Mouse (Mus musculus) limb, embryonic 10.5 days (tissue): ENCODE measurements around the gene Nipal1. TPM values are rescaled to one million over a fixed set of nuclear protein-coding genes. Genes with fewer than 3 reads are reported as not detected.

Experiments
- DNase-seq: peaks from one replicate; pipeline ENCODE4 v3.0.0-alpha.2; 2017; ENCODE audit warnings: low spot score
- H3K27ac ChIP-seq: fragments of 300-500 bp; sonication (generic); 2 replicates; pipeline ENCODE4 v1.5.1; 2016; ENCODE audit warnings: mild to moderate bottlenecking
- H3K27me3 ChIP-seq: fragments of 300-500 bp; sonication (generic); 2 replicates; pipeline ENCODE4 v1.6.1; 2016; ENCODE audit warnings: low read depth, mild to moderate bottlenecking; ENCODE audit not compliant: poor library complexity, severe bottlenecking
- H3K36me3 ChIP-seq: fragments of 300-500 bp; sonication (generic); 2 replicates; pipeline ENCODE4 v1.6.1; 2016; ENCODE audit warnings: mild to moderate bottlenecking, moderate library complexity
- H3K4me1 ChIP-seq: fragments of 300-500 bp; sonication (generic); 2 replicates; pipeline ENCODE4 v1.6.1; 2016
- H3K4me3 ChIP-seq: fragments of 300-500 bp; sonication (generic); 2 replicates; pipeline ENCODE4 v1.5.1; 2016; ENCODE audit warnings: mild to moderate bottlenecking, moderate library complexity
- H3K9me3 ChIP-seq: fragments of 300-500 bp; sonication (generic); replicated peaks from 2 replicates; pipeline ENCODE4 v1.6.1; 2016; ENCODE audit warnings: mild to moderate bottlenecking
- WGBS: fragments of 180-500 bp; shearing (Covaris S2); methylation state at CpG from one replicate; pipeline ENCODE4 v1.1.7; 2016; 5-methylcytosine and 5-hydroxymethylcytosine counted together
- polyA plus RNA-seq: library from polyadenylated mRNA; unstranded; fragments of >200 nt; fragmentation: Nextera tagmentation; extraction: Ambion mirVana; gene quantifications from 2 replicates; pipeline ENCODE4 v1.2.1, GENCODE M21; 2016

The Nipal1 gene
- polyA plus RNA-seq, 1 experiment from 2014 or later, result 0.76 TPM

DNA sequence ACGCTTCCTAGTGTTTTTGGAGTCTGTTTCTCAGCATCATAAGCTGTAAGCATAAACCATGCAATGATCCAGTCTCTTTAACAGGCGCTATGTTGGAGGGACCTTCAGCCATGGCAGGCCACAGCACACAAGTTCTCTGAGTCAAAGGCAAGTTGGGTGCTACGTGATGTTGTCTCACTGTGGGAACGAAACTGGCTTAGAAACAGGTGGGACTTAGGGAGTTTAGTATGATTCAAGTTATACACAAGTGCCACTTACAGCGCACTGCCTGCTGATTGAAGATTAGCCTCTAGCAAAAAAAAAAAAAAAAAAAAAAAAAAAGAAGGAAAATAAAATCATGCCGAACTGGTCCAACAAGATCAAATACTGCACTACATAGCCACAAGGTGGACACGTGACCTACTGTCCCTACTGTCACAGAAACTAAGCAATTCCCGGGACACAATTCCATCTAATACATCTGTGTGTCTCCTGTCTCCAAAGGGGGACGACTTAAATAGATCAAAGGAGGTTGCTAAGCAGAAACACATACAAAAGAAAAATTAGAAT, 27.5 kb downstream of the Nipal1 start:
- no peak for DNase-seq

DNA sequence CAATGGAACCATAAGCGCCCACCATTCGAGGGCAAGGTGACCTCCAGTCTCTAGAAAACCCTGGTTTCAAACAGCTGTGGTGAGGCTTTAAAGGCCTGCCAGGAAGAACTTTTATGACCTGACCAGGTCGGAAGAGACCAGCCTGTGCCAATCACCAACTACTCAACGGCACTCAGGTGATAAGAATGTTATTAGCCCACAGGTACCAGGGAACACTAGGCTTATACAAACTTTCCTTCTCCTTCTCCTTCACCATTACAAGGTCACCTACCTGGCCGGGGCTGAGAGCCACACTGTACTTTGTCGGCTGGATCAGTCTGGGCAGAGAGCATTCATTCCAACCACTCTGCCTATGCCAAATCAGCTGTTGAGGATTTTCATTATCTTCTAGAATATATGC, 33.9 kb downstream of the Nipal1 start:
- 85% methylated on average over 6 of the region's 6 CpGs for WGBS

More for the DNA sequence above, 27.5 kb downstream of the Nipal1 start:
- no peaks in the 10 kb centered on the region for H3K4me1 ChIP-seq
- no peaks in the 10 kb centered on the region for H3K9me3 ChIP-seq
- H3K36me3 ChIP-seq, result no peaks in the 10 kb centered on the region
- H3K4me3 ChIP-seq, result no peak overlapping the region
- 87% methylated on average over 9 of the region's 9 CpGs for WGBS
- no peak overlapping the region for H3K27ac ChIP-seq
- H3K27me3 ChIP-seq, result no peaks in the 10 kb centered on the region

DNA sequence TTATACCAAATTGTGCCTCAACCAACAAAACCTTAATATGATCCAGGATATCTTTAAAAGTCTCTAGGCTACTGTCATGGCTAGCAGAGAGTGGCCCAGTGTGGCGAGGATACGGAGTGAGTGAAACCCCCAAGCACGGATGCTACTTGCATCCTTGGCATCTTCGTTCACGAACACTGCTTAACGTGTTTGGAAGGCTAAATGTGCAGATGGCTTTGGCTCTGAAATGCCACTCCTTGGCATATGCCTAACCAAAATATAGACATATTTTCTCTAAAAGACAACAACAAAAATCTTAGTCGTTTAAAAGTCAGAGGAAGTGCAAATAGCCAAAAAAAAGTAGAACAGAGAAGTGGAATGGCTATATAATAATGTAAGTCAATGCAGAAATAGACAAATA, 42.0 kb downstream of the Nipal1 start:
- Histone ChIP-seq H3K4me1 (no peaks in the 10 kb centered on the region), H3K27ac (no peak overlapping the region), H3K36me3 (no peaks in the 10 kb centered on the region), H3K27me3 (no peaks in the 10 kb centered on the region), H3K9me3 (no peaks in the 10 kb centered on the region), H3K4me3 (no peak overlapping the region)
- 93% methylated on average over 7 of the region's 7 CpGs for WGBS
- no peak for DNase-seq

More for the DNA sequence above, 33.9 kb downstream of the Nipal1 start:
- DNase-seq, result no peak
- no peak overlapping the region for H3K4me3 ChIP-seq
- H3K27me3 ChIP-seq, result no peaks in the 10 kb centered on the region
- no peaks in the 10 kb centered on the region for H3K9me3 ChIP-seq
- no peaks in the 10 kb centered on the region for H3K4me1 ChIP-seq
- no peak overlapping the region for H3K27ac ChIP-seq
- no peaks in the 10 kb centered on the region for H3K36me3 ChIP-seq

DNA sequence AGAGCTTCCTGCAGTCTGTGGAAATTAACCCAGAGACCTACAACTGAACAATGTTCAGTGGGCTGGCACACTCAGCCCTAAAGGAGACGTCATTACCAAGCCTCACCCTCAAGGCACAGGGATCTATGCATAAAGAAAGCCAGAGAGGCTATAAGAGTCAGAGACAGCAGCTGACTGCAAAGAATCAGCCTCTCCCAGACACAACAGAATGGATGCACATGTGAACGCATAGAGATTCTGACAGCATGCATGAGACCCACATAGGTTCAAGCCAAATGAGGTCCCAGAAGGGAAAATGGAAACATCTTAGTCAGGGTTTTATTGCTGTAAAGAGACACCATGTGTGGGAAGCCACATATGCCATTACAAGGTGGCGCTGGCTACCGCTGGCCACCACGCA, 42.9 kb downstream of the Nipal1 start:
- H3K4me1 ChIP-seq, result no peaks in the 10 kb centered on the region
- WGBS, result 96% methylated on average over 5 of the region's 5 CpGs

DNA sequence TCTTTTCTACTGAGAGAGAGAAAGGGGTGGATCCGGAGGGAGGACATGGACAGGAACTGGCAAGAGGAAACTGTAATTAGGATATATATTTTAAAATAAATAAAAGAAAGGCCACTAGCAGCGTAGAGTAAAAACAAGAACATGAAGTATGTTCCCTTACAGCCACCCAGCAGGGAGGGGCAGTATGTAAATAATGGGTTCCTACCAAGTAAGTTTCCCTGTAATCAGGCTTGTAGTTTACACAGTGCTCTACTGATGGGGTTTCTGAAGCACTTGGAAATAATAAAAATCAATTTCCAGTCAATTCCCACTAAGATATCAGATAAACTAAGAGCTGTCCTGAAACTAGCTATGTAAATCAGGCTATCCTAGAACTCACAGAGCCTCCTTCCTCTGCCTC, 47.1 kb downstream of the Nipal1 start:
- H3K27ac ChIP-seq, result no peak overlapping the region
- 94% methylated on average over 2 of the region's 2 CpGs for WGBS
- no peaks in the 10 kb centered on the region for H3K9me3 ChIP-seq
- no peaks in the 10 kb centered on the region for H3K27me3 ChIP-seq
- H3K4me1 ChIP-seq, result no peaks in the 10 kb centered on the region
- DNase-seq, result no peak
- H3K36me3 ChIP-seq, result no peaks in the 10 kb centered on the region
- H3K4me3 ChIP-seq, result no peak overlapping the region

More for the DNA sequence above, 42.9 kb downstream of the Nipal1 start:
- H3K36me3 ChIP-seq, result no peaks in the 10 kb centered on the region
- no peak overlapping the region for H3K4me3 ChIP-seq
- H3K9me3 ChIP-seq, result no peaks in the 10 kb centered on the region
- no peak for DNase-seq
- H3K27me3 ChIP-seq, result no peaks in the 10 kb centered on the region
- H3K27ac ChIP-seq, result no peak overlapping the region

DNA sequence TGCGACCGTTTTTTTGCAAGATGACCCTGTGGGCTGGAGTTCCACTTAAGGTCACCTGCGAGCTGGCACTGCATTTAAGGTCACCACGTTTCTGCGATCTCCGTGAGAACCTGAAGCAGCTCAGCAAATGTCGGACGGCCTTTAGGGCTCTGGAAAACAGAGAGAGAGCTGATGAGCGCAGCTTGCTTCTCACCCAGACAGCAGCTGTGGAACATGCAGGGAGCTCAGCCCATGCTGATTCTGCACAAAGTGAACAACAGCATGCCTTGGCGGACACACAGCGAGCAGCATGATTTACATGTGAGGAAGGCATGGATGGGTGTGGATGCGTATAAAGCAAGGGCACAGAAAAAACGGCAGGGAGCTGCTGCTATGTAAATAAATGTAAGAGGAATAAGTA, 48.9 kb downstream of the Nipal1 start:
- WGBS, result 83% methylated on average over 13 of the region's 13 CpGs
- H3K27ac ChIP-seq, result no peak overlapping the region
- H3K9me3 ChIP-seq, result no peaks in the 10 kb centered on the region

DNA sequence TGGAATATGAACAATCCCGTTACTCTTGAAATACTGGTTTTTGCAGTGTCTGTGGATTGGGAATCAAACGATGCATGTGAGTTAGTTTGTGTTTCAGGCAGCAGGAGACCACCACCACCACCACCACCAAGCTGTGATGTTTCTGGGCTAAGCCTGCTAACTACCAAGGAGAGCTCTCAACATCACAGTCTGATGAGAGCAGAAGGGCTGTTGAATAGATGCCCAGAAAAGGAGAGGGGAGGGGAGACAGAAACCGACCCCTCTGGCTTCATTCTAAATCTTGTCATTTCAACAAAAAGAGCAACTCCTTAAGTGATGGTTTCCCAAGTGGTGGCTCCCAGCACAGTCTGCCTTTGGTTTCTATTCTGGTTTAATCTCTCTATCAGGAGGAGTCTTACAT, 50.7 kb downstream of the Nipal1 start:
- WGBS, result 78% methylated on average over 3 of the region's 3 CpGs
- H3K36me3 ChIP-seq, result no peaks in the 10 kb centered on the region
- no peak for DNase-seq
- H3K27ac ChIP-seq, result no peak overlapping the region
- peaks cover 6% of the 10 kb centered on the region; the same call in 1 of the 2 replicates for H3K4me1 ChIP-seq
- no peak overlapping the region for H3K4me3 ChIP-seq
- H3K27me3 ChIP-seq, result no peaks in the 10 kb centered on the region
- no peaks in the 10 kb centered on the region for H3K9me3 ChIP-seq

More for the DNA sequence above, 48.9 kb downstream of the Nipal1 start:
- no peak overlapping the region for H3K4me3 ChIP-seq
- no peaks in the 10 kb centered on the region for H3K4me1 ChIP-seq
- H3K27me3 ChIP-seq, result no peaks in the 10 kb centered on the region
- DNase-seq, result no peak
- no peaks in the 10 kb centered on the region for H3K36me3 ChIP-seq

DNA sequence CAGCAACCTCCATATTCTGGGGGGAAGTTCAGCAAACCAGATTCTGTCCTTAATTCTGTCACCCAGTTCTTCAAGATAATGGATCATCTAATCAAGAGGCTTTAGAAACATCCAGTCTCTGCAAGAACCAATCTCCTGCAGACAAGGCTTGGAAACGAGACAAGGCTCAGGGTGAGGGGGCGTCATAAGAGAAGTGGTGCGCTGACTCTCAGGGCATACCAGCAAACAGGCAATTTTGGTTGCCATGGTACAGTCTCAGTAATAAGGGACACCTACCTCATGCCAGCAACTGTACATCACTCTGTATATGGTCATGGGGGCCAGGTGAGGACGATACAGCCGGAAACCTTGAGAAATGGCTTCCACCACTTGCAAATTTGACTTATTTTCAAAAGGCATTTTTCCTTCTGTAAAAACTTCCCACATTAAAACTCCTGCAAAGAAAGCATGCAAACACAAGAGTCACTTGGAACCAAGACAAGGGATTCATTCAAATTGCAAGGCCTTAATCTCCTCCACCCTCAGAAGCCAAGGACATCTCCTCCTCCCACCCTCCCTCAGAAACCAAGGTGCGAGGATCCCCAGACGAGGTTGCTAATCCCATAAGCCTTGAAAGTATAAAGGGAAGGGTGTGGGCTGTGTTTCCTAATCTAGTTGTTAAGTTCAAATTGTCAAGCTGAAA, 51.4 kb downstream of the Nipal1 start:
- H3K27me3 ChIP-seq, result no peaks in the 10 kb centered on the region
- no peak for DNase-seq
- no peaks in the 10 kb centered on the region for H3K9me3 ChIP-seq
- H3K27ac ChIP-seq, result no peak overlapping the region
- H3K36me3 ChIP-seq, result no peaks in the 10 kb centered on the region
- H3K4me1 ChIP-seq, result peaks cover 6% of the 10 kb centered on the region; the same call in 1 of the 2 replicates
- WGBS, result 71% methylated on average over 7 of the region's 7 CpGs
- no peak overlapping the region for H3K4me3 ChIP-seq

DNA sequence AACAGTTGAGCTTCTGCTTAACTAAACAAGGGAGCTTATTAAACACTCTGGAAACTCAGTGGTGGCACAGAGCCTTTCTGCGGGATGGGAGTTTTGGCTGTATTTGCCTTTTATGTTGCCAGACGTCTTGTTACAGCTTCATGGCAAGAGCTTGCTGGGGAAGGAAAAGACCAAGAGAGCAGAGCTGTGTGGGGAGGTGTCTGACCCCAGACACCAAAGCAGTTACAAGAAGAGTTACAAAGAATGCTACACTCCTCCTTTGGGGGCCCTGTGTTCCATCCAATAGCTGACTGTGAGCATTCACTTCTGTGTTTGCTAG, 51.9 kb downstream of the Nipal1 start:
- WGBS, result 45% methylated on average over 2 of the region's 2 CpGs

DNA sequence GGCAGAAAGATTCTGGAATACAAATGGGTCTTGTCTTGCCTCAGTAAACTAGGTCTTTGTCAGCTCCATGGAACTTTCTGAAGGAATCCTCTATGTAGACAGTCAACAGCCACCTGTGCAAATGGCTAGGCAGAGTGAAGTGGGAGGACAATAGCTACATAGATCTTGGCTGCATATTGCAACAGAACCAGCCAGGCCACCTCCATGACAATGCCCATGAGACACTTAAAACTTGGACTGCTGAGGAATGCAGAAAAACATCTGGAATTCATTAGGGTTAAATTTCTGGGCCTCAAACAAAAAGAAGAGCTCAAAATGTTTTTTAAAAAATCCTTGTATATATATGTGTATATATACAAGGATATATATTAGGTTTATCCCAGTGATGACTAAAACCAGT, 54.6 kb downstream of the Nipal1 start:
- H3K4me3 ChIP-seq, result no peak overlapping the region
- H3K27ac ChIP-seq, result no peak overlapping the region
- no peaks in the 10 kb centered on the region for H3K27me3 ChIP-seq
- H3K9me3 ChIP-seq, result no peaks in the 10 kb centered on the region
- H3K4me1 ChIP-seq, result peaks cover 6% of the 10 kb centered on the region; the same call in 1 of the 2 replicates
- H3K36me3 ChIP-seq, result no peaks in the 10 kb centered on the region
- no peak for DNase-seq

More for the DNA sequence above, 51.9 kb downstream of the Nipal1 start:
- Histone ChIP-seq H3K27ac (no peak overlapping the region), H3K9me3 (no peaks in the 10 kb centered on the region), H3K4me3 (no peak overlapping the region), H3K27me3 (no peaks in the 10 kb centered on the region), H3K4me1 (peaks cover 6% of the 10 kb centered on the region; the same call in 1 of the 2 replicates), H3K36me3 (no peaks in the 10 kb centered on the region)
- no peak for DNase-seq

DNA sequence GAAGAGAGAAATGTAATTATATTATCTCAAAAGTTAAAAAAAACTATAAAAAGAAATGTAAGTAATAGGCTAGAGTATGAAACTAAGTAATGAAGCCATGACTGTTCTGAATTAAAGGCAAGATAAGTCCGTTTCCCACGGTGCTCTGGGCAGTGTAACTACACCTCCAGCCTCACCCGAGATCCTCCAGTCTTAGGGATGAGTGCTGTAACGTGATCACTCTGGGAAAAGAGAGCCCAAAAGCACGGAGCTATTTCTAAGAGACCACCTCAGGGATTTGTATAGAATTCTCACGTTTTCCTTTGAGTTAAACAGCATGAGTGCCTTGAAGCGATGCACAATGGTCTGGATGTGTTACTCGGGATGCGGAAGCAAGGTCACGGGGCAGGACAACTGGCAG, 58.5 kb downstream of the Nipal1 start:
- no peak for DNase-seq
- no peaks in the 10 kb centered on the region for H3K36me3 ChIP-seq
- 60% methylated on average over 10 of the region's 10 CpGs for WGBS
- peaks cover 6% of the 10 kb centered on the region; the same call in 1 of the 2 replicates for H3K4me1 ChIP-seq
- H3K4me3 ChIP-seq, result no peak overlapping the region
- H3K27me3 ChIP-seq, result no peaks in the 10 kb centered on the region
- H3K27ac ChIP-seq, result no peak overlapping the region
- H3K9me3 ChIP-seq, result no peaks in the 10 kb centered on the region

DNA sequence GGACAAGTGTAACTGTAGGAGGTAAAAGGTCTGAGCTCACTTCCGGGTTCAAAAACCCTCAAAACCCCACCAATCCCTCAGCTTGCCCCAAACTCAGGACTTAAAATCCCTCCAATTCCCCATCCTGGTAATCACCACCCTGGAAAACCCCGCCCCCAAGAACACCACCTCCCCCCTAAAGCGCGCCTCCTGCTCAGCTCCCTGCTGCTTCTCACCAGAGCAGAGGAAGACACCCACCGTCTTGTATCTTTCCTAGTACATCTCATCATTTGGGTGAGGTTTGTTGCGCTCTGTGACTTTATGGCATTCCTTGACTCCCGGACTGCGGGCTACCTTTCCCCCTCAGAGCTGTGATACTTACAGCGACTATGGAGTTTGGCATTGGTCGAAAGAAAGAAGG, 59.1 kb downstream of the Nipal1 start:
- H3K4me3 ChIP-seq, result no peak overlapping the region
- peaks cover 6% of the 10 kb centered on the region; the same call in 1 of the 2 replicates for H3K4me1 ChIP-seq
- DNase-seq, result no peak
- no peak overlapping the region for H3K27ac ChIP-seq
- no peaks in the 10 kb centered on the region for H3K9me3 ChIP-seq
- 57% methylated on average over 10 of the region's 10 CpGs for WGBS
- no peaks in the 10 kb centered on the region for H3K27me3 ChIP-seq
- H3K36me3 ChIP-seq, result no peaks in the 10 kb centered on the region

DNA sequence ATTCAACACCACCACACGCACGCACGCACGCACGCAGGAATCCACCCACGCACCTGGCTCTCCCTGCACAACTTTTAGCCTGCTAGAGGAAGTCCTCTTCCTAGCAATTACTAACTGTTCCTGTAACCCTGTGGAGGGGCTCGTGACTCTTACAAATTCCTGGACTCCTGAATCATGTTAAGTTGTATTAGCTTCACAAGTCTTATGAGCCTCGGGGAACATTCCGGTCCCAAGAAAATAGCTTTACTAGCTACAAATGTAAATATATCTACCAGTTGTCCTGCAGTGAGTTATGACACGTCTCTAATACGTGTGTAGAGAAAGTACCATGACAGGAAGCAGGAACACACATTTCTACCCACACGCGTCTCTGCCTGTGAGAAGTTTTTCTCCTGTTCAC, 61.9 kb downstream of the Nipal1 start:
- H3K4me1 ChIP-seq, result no peaks in the 10 kb centered on the region
- H3K36me3 ChIP-seq, result no peaks in the 10 kb centered on the region
- DNase-seq, result no peak
- no peak overlapping the region for H3K27ac ChIP-seq
- no peak overlapping the region for H3K4me3 ChIP-seq
- H3K9me3 ChIP-seq, result no peaks in the 10 kb centered on the region
- WGBS, result 87% methylated on average over 13 of the region's 13 CpGs
- no peaks in the 10 kb centered on the region for H3K27me3 ChIP-seq

DNA sequence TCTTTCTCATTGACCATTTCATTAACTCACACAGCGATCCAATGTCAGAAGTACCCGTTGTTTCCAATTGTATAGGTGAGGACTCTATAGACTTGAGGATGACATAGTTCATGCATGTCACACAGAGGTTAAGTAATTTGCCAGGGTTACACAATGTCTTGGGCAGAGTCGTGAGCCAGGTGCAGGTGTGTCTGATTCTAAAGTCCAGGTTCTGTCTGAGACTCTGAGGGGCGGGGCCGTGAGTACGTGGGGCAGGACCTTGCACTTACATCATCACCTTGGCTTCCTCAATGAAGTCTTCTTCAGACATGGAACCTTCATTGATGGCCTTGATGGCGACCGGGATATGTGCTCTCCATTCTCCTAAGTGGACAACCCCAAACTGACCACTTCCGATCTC, 62.4 kb downstream of the Nipal1 start:
- Histone ChIP-seq H3K4me1 (no peaks in the 10 kb centered on the region), H3K27ac (no peak overlapping the region), H3K9me3 (no peaks in the 10 kb centered on the region), H3K27me3 (no peaks in the 10 kb centered on the region), H3K36me3 (no peaks in the 10 kb centered on the region), H3K4me3 (no peak overlapping the region)
- DNase-seq, result no peak
- 95% methylated on average over 9 of the region's 9 CpGs for WGBS
